20 mouse cellular contexts compared by ENCODE assay signal in genomic region chr15:96718466-96718865, GRCm38 (mm10). TPM values are rescaled to one million over a fixed set of nuclear protein-coding genes. Genes with fewer than 3 reads are reported as not detected.
DNase-seq lines count a peak whose midpoint lies in the region; ATAC-seq and TF ChIP-seq lines count a peak whose summit lies in the region.
"Had no signal": no experiment of that assay in that cellular context is flagged by ENCODE, and none has a peak within 500 bp of the region (broad histone marks: within the 10 kb centered on the region; RNA-seq: fewer than 3 reads in every experiment).

No protein-coding gene starts in this region.

- TF ChIP-seq POLR2A in limb, embryonic 14.5 days (IDR thresholded peaks at IDR 0.05; ENCODE audit: borderline replicate concordance, extremely low read depth, insufficient read depth, insufficient read length) = no peak

- 70% methylated on average over 7 of the region's 7 CpGs for WGBS in limb, embryonic 14.5 days
- 83% methylated on average over 7 of the region's 7 CpGs for WGBS in limb, embryonic 10.5 days
- WGBS in lung, embryonic 15.5 days = 54% methylated on average over 7 of the region's 7 CpGs
- WGBS in stomach, embryonic 15.5 days = 60% methylated on average over 7 of the region's 7 CpGs
- 78% methylated on average over 7 of the region's 7 CpGs for WGBS in intestine, embryonic 16.5 days

- H3K4me2 ChIP-seq in limb, embryonic 14.5 days (replicated peaks; ENCODE audit: low read depth, low read length, severe bottlenecking) = no peak overlapping the region
- H3K4me2 ChIP-seq in lung, embryonic 15.5 days = no peak overlapping the region
- H3K4me2 ChIP-seq in stomach, embryonic 15.5 days = no peak overlapping the region
- no peak overlapping the region for H3K4me2 ChIP-seq in intestine, embryonic 16.5 days (ENCODE audit: low read depth, low read length)
- H3K4me2 ChIP-seq: forebrain, embryonic 15.5 days; heart, embryonic 11.5 days; neural tube, embryonic 15.5 days had no signal

- H3K4me3 ChIP-seq in limb, embryonic 14.5 days (replicated peaks; ENCODE audit: low read length) = no peak overlapping the region
- H3K4me3 ChIP-seq in limb, embryonic 10.5 days = no peak overlapping the region
- no peak overlapping the region for H3K4me3 ChIP-seq in lung, embryonic 15.5 days
- H3K4me3 ChIP-seq in stomach, embryonic 15.5 days (replicated peaks) = no peak overlapping the region
- no peak overlapping the region for H3K4me3 ChIP-seq in intestine, embryonic 16.5 days (ENCODE audit: low read length)
- H3K4me3 ChIP-seq: forebrain, embryonic 15.5 days; midbrain, embryonic 10.5 days; neural tube, embryonic 15.5 days had no signal

- H3K36me3 ChIP-seq in limb, embryonic 14.5 days (ENCODE audit: control insufficient read depth, insufficient read depth, low read length) = no peaks in the 10 kb centered on the region
- H3K36me3 ChIP-seq in limb, embryonic 10.5 days = no peaks in the 10 kb centered on the region
- no peaks in the 10 kb centered on the region for H3K36me3 ChIP-seq in lung, embryonic 15.5 days
- no peaks in the 10 kb centered on the region for H3K36me3 ChIP-seq in stomach, embryonic 15.5 days
- H3K36me3 ChIP-seq in intestine, embryonic 16.5 days (ENCODE audit: control insufficient read depth, insufficient read depth, low read length) = no peaks in the 10 kb centered on the region
- H3K36me3 ChIP-seq: forebrain, embryonic 15.5 days; midbrain, embryonic 10.5 days; neural tube, embryonic 15.5 days had no signal

- no peak overlapping the region for H3K27ac ChIP-seq in limb, embryonic 14.5 days (replicated peaks; ENCODE audit: low read depth, low read length)
- H3K27ac ChIP-seq in limb, embryonic 10.5 days = no peak overlapping the region
- H3K27ac ChIP-seq in lung, embryonic 15.5 days = no peak overlapping the region
- H3K27ac ChIP-seq in stomach, embryonic 15.5 days = no peak overlapping the region
- H3K27ac ChIP-seq in intestine, embryonic 16.5 days (ENCODE audit: low read length) = no peak overlapping the region
- H3K27ac ChIP-seq: forebrain, embryonic 15.5 days; hindbrain, postnatal 0 days; midbrain, embryonic 10.5 days; neural tube, embryonic 15.5 days had no signal

- no peaks in the 10 kb centered on the region for H3K9me3 ChIP-seq in limb, embryonic 14.5 days (ENCODE audit: control insufficient read depth, low read length)
- no peaks in the 10 kb centered on the region for H3K9me3 ChIP-seq in limb, embryonic 10.5 days (replicated peaks)
- H3K9me3 ChIP-seq in lung, embryonic 15.5 days = no peaks in the 10 kb centered on the region
- no peaks in the 10 kb centered on the region for H3K9me3 ChIP-seq in stomach, embryonic 15.5 days
- H3K9me3 ChIP-seq in intestine, embryonic 16.5 days (ENCODE audit: control insufficient read depth, low read length) = no peaks in the 10 kb centered on the region
- H3K9me3 ChIP-seq: forebrain, embryonic 15.5 days; midbrain, embryonic 10.5 days; neural tube, embryonic 15.5 days had no signal

- 0 out of 2 replicates have a peak, but pooled peaks cover 3% of the 10 kb centered on the region for H3K4me1 ChIP-seq in limb, embryonic 14.5 days (ENCODE audit: control insufficient read depth, insufficient read depth, low read length)
- H3K4me1 ChIP-seq in limb, embryonic 10.5 days = peaks cover 11% of the 10 kb centered on the region
- 0 out of 2 replicates have a peak, but pooled peaks cover 3% of the 10 kb centered on the region for H3K4me1 ChIP-seq in lung, embryonic 15.5 days
- no peaks in the 10 kb centered on the region for H3K4me1 ChIP-seq in stomach, embryonic 15.5 days
- H3K4me1 ChIP-seq in intestine, embryonic 16.5 days (ENCODE audit: control insufficient read depth, insufficient read depth, low read length) = no peaks in the 10 kb centered on the region
- H3K4me1 ChIP-seq: forebrain, embryonic 15.5 days; midbrain, embryonic 10.5 days; neural tube, embryonic 15.5 days had no signal

- H3K27me3 ChIP-seq in limb, embryonic 14.5 days (ENCODE audit: control insufficient read depth, insufficient read depth, low read length) = no peaks in the 10 kb centered on the region
- H3K27me3 ChIP-seq in limb, embryonic 10.5 days (ENCODE audit: low read depth, poor library complexity, severe bottlenecking) = no peaks in the 10 kb centered on the region
- no peaks in the 10 kb centered on the region for H3K27me3 ChIP-seq in lung, embryonic 15.5 days
- no peaks in the 10 kb centered on the region for H3K27me3 ChIP-seq in stomach, embryonic 15.5 days (replicated peaks)
- H3K27me3 ChIP-seq in intestine, embryonic 16.5 days (replicated peaks; ENCODE audit: control insufficient read depth, insufficient read depth, low read length) = no peaks in the 10 kb centered on the region
- H3K27me3 ChIP-seq: forebrain, embryonic 15.5 days; neural tube, embryonic 15.5 days had no signal

- DNase-seq in gastrocnemius, adult 18-20 months (ENCODE audit: low spot score) = peak; percentile 52
- no peak for DNase-seq in gastrocnemius, adult 8-10 months (ENCODE audit: low spot score in 2 of 2)
- peak; percentile 12 for DNase-seq in limb, embryonic 14.5 days (ENCODE audit: low spot score)
- DNase-seq in limb, embryonic 10.5 days (ENCODE audit: low spot score) = no peak
- no peak for DNase-seq in cerebellum, postnatal 4 days (ENCODE audit: low spot score in 2 of 2)
- DNase-seq: adrenal gland, adult 2 months; B cell, adult 2 months; cerebellum, adult 9-10 months; embryo, embryonic 11 days; heart, postnatal 4 days; left cerebral cortex, postnatal 4 days; thymus, postnatal 36 days had no signal

- no peak for ATAC-seq in limb, embryonic 14.5 days (ENCODE audit: low FRiP score, low read depth)
- peak; percentile 69; the same call in 1 of the 2 replicates for ATAC-seq in lung, embryonic 15.5 days (ENCODE audit: borderline replicate concordance, extremely low read depth, low FRiP score, low TSS enrichment)
- 0 out of 2 replicates have a peak, but pooled peaks have one; percentile 35 for ATAC-seq in stomach, embryonic 15.5 days (ENCODE audit: insufficient read depth, low FRiP score, low read depth)
- no peak for ATAC-seq in intestine, embryonic 16.5 days
- ATAC-seq: forebrain, embryonic 15.5 days; hindbrain, postnatal 0 days had no signal

- H3K9ac ChIP-seq in limb, embryonic 14.5 days (ENCODE audit: low read depth, low read length, severe bottlenecking) = no peak overlapping the region
- H3K9ac ChIP-seq in lung, embryonic 15.5 days = no peak overlapping the region
- no peak overlapping the region for H3K9ac ChIP-seq in stomach, embryonic 15.5 days
- H3K9ac ChIP-seq in intestine, embryonic 16.5 days (ENCODE audit: low read depth, low read length) = no peak overlapping the region
- H3K9ac ChIP-seq: forebrain, embryonic 15.5 days; neural tube, embryonic 15.5 days had no signal

RNA-seq across cellular contexts. Expression of gene Slc38a2, which starts 18.9 kb away (rescaled TPM):
- 100 to 1,000 TPM in 1 of 2 experiments, 10 to 100 TPM in 1; 93.4 to 242 TPM for total RNA-seq in gastrocnemius, adult 18-20 months (2021)
- 100 to 1,000 TPM in 1 of 4 experiments, 10 to 100 TPM in 3; 60.8 to 209 (median 73.5) TPM for total RNA-seq in gastrocnemius, adult 8-10 months (2022)
- polyA plus RNA-seq in limb, embryonic 14.5 days (2012; rRNA removed) = 116 and 137 TPM in 2 replicates
- polyA plus RNA-seq in limb, embryonic 14.5 days (2014; fragmentation: Nextera tagmentation; extraction: Ambion mirVana) = 137 and 152 TPM in 2 replicates
- 173 and 198 TPM in 2 replicates for polyA plus RNA-seq in limb, embryonic 10.5 days (2016; fragmentation: Nextera tagmentation; extraction: Ambion mirVana)
- polyA plus RNA-seq in lung, embryonic 15.5 days (2015; fragmentation: Nextera tagmentation; extraction: Ambion mirVana) = 131 and 138 TPM in 2 replicates
- polyA plus RNA-seq in stomach, embryonic 15.5 days (2015; fragmentation: Nextera tagmentation; extraction: Ambion mirVana) = 104 and 107 TPM in 2 replicates
- 74.2 and 78.7 TPM in 2 replicates for polyA plus RNA-seq in intestine, embryonic 16.5 days (2015; fragmentation: Nextera tagmentation; extraction: Ambion mirVana)

Comparison
In these comparisons a context has a peak if more than half of its experiments do, and no peak if none do; other contexts are left out.
1. DNase-seq: peak in gastrocnemius, adult 18-20 months (single experiment) and limb, embryonic 14.5 days (single experiment); none in gastrocnemius, adult 8-10 months (0 of 2), limb, embryonic 10.5 days (single experiment) and cerebellum, postnatal 4 days (0 of 2).
2. ATAC-seq: peak in lung, embryonic 15.5 days (single experiment) and stomach, embryonic 15.5 days (single experiment); none in limb, embryonic 14.5 days (single experiment) and intestine, embryonic 16.5 days (single experiment).